Mouse (Mus musculus) megakaryocyte, embryonic 14.5 days (primary cell): ENCODE results near the gene Dstn.

Source experiments
- FLI1 ChIP-seq: IDR thresholded peaks from 2 replicates; pipeline ENCODE4 v1.6.1; 2012; ENCODE audit warnings: low read length, inconsistent platforms, mixed read lengths
- GATA1 ChIP-seq: IDR thresholded peaks from 3 replicates; pipeline ENCODE4 v1.6.1; 2012; ENCODE audit warnings: mixed read lengths, low read length, inconsistent platforms, borderline replicate concordance

DNA sequence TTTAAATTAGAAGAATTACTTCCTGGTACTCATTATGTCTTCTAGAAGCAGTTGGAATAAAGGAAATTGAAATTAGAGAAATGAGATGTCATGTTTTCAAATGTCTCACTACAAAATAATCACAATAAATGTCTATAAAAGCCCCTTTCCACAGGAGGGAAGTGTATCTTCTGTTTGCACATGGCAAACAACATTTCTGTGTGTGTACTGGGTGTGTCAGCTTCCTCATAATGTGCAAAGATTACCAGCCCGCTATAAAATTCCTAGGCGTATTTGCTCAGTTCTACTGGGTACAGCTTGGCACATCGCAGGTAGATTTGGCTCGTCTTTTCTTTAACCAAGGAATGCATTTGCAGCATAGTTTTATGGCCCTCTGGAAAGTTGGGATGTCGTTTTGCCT, 2.5 kb downstream of the Dstn start:
- no peak for TF ChIP-seq GATA1
- TF ChIP-seq FLI1 = no peak
